Mouse (Mus musculus) T-helper 2 cell (primary cell): Measurements from ENCODE around the gene Spata6.

Source experiments
- in situ Hi-C: fragments of 300-600 bp; cut with MboI, MseI; formaldehyde crosslinking; loops from one replicate; pipeline ENCODE4 v1.15.1; 2025; ENCODE audit warnings: high pct_unique_total_duplicates

The Spata6 gene

DNA sequence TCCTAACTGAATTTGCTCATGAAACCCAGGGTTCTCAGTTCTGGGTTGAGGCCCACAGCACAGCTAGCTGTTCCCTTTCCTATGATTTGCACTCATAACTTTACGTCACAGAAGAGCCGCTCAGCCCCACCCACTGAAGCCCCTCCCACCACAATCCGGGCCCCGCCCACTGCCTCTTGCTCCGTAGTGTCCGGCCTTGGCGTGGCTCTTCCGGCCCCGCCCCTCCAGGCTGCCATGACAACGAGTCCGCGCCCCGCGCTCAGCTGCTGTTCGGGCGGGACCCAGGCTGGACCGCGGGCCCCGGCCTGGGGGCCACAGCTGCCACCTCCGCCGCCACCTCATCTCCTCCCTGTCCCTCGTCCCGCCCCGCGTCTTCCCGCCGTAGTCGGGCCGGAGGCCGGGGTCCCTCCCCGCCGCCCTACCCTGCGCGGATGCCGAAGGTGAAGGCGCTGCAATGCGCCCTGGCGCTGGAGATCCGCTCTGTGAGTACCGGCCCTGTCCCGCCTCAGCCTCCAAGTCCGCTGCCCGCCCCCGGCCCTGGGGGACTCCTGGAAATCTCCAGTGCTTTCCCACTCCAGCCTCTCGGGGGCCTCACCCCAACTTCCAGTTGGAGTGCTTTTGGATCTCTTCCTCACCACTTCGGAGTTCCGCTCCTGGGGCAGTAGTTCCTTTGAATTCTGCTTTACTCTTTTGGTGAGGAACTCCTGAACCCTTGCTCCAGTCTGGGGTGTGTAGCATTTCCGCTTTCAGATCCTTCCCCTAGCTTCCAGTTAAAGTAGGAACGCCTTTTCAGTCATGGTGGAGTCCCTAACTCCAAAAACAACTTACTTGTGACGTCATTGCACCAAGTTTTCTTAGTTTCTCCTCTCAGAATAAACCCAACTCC lies at the start of gene Spata6:
Gene Spata6 (plus strand): TSS at position 209 of the 886 bp plus-strand sequence.
- in situ Hi-C loops: no loop called here

DNA sequence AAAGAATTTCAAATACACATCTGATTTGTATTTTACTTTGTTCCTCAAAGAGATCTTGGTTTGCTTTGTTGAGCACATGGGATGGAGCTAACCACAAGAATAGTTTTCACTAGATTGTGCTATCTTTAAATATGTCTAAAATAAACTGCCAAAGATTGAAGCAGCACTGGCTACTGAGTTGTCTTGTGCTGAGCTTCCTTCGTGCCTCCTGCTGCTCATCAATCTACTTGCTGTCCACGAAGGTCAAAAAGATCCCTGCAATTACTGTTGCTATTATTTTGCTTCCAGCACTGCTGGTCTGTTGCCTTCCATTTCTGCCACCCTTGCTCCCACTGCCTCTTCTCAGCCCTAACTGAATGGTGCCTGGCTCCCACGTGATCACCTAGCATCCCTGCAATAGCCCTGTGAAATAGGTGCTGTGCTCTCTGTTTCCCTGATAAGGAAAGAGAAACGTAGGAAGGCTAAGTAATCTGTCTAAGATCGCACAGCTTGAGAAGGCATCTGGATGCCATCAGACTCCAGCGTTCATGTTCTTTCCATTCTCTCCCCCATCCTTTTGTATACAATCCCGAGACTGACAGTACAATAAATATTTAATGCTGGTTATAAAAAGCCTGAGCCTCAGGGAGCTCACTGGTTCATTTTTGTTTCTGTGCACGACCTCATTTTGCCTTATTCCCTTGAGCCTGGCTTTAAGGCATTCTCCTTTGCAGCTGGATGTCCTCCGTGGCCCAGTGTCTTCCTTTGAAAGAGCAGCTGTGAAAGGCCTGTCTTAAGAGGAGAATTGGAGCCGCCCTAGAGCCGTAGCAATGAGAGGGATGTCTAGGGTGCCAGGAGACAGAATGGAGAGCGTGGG lies 49.0 kb upstream of the Spata6 start:
- in situ Hi-C loops: no loop called here

DNA sequence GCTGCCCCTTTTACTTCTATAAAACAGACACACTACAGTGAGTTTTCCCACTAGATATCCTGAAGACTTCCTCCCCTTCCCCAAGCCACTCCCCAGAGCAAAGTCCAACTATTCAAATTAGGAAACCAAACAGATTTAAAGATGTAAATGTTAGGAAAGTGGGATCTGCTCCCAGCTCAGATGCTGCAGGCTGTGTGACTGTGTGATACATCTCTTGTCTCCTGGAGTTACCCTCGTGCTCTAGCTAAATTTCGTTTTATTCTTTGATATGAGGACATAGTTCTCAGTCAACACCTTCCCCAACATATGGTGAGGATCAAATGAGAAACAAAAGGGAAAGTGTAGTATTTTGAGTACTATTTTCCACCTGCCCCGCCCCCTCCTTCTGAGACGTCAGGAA lies 48.3 kb upstream of the Spata6 start:
- in situ Hi-C loops: no loop called here

DNA sequence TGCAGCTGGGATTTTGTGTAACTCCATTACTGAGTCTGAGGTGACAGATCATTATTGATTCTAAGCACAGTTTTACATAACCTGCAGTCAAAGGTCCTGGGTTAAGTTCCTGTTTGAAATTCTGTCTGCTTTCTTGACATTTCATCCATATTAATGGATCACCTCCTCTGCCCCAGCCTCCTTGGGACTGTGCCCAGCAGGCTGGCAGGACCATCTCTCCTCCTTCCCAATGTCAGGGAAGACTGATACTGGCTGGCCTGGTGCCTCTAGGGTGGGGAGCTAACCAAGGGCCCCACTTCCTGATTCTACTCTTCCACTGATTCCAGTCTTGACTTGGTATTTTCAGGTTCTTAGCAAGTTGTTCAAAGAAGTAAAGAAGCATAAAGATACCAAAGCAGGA lies 45.9 kb upstream of the Spata6 start:
- in situ Hi-C loops: no loop called here

DNA sequence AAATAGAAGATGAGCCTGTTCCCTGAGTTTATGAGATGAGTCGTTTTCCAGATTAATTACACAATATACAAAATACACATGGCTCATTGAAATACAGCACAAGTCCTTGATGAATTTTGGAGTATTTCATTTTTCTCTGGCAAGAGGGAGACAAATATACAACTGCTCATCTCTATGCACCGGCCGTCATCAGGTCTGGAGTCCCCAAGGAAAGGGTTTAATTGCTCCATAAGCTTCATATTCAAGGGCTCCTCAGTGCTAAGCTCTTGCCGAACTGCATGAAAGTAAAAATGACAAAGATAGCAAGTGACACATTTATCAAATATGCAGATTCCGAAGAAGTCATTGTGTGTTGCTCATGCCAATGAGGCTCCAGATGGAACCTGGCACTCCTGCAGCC lies 37.9 kb upstream of the Spata6 start:
- in situ Hi-C loops: loop anchor here (10.0 kb wide), 2 partner anchors 313 to 1627 kb away; no protein-coding TSS in a partner anchor

DNA sequence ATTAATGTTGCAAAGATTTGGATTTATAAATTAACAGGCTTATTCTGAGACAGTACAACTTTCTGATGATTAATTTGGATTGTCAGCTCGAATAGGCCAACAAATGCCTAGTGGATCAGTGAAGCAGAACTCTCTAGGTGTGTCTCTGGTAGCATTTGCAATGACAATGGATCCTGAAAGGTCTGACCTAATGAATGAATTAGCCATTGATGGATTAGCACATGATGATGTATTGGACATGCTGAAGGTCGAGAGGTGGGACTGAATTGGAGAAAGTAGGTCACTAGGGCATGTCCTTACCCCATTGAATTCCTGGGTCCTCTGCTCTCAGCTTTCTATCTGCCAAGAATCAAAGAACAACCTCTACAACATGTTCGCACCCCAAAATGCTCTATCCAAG lies 37.0 kb upstream of the Spata6 start:
- in situ Hi-C loops: loop anchor here (10.0 kb wide), 2 partner anchors 312 to 1628 kb away; no protein-coding TSS in a partner anchor

DNA sequence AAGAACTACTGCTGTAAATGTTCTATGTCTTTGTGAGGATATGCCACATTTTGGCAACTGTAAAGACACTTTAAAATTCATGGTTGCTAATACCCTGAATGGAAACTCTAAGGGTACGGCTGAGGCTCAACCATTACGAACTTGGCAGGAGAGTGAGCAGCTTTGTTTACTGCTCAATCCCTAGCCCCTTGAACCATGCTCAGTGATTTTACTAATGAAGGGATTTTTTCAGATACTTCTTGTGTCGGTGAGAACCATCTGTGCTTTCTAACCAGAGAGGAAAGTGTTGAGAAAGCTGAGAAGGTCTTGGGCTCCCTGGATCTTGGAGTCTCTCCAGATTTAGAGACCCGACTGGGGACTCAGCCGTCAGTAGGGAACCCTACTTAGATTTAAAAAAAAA lies 35.9 kb upstream of the Spata6 start:
- in situ Hi-C loops: loop anchor here (10.0 kb wide), 2 partner anchors 311 to 1629 kb away; no protein-coding TSS in a partner anchor

DNA sequence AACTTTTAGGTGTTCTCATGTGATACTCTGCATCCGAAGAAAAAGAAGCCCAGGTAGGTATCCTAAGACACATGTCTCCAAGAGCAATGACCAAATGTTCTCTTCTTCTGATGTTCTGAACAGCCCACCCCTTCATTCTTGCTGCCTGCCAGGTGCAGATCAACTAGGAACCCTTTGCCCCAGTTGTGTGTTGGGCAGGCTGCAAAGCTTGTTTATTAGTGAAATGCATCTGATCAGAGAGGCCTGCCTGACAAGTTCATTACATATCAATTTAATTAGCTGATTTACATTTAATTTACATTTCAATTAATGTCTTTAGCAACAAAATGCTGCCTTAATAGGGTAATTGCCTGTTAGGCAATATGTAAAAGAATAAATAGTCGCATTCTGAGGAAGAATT lies 33.8 kb upstream of the Spata6 start:
- in situ Hi-C loops: loop anchor here (10.0 kb wide), 2 partner anchors 309 to 1631 kb away; no protein-coding TSS in a partner anchor

DNA sequence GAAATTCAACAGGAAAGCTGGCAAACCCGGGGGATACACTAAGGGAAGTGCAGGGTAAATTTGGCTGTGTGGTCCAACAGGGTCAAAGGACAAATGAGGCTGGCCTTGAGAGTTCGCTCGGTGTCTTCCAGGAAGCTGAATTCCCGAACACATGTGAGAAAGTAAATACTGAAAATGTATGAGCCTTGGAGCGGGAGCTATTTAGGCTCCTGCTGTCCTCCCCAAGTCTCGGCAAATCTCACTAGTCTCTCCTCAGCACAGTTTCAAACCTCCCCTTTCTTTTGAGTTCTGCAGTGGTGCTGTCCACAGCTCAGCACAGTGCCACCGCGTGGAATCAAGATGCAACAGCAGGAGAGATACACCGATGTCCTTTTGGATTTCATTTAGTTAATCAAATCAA lies 32.8 kb upstream of the Spata6 start:
- in situ Hi-C loops: loop anchor here (10.0 kb wide), 2 partner anchors 308 to 1632 kb away; no protein-coding TSS in a partner anchor

DNA sequence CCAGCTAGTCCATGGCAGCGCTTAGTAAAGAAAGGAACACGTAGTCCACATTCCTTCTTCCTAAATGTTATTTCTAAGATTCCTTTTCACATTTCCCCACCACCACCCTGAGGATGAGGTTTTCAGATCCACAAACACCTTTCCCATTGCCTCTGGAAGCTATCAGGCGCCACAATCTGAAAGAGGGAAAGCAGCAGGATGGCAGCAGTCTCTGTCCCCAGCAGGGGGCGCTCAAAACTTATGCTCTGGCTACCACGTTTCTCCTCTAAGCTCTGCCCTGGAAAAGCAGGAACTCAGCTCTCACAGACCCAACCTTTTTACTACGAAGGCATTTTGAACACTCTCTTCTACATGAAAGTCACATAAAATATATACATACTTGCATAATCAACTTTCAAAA lies 32.2 kb upstream of the Spata6 start:
- in situ Hi-C loops: loop anchor here (10.0 kb wide), 2 partner anchors 307 to 1633 kb away; no protein-coding TSS in a partner anchor

DNA sequence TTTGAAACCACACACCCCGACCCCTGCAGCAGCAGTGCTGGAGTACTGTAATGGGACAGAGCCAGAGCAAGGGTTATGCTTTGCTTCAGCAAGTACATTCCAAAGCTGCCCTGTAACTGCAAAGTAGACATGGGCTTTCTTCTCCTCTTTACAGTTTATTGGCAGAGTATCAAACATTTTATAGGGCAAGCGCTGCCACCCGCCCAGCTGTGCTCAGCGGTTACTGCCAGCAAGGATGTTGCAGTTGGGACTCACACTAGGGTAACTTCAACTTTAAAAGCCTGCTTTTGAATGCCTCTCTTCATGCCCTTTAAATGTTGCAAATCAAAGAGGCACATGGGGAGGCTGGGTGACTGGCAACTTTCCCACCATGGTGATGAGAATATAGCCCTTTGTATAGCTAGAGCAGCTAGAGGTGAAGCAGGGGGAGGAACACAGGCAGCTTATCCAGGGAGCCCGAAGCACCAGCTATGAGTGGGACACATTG lies 28.7 kb upstream of the Spata6 start:
- in situ Hi-C loops: no loop called here

DNA sequence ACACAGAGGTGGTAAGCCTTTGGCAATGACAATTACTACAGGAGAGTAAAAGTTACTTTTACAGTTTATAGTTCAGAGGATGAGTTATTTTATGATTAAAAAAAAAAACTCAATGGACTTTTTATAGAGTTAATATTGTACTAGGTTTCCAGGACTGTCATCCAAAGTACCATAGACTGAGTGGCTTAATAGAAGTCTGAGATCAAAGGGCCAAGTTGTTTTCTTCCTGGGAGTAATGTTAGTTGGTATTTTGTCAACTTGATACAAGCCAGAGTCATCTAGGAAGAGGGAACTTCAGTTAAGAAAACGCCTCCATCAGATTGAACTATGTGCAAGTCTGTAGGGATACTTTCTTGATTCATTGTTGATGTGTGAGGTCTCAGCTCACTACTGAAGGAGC lies 18.4 kb upstream of the Spata6 start:
- in situ Hi-C loops: no loop called here

DNA sequence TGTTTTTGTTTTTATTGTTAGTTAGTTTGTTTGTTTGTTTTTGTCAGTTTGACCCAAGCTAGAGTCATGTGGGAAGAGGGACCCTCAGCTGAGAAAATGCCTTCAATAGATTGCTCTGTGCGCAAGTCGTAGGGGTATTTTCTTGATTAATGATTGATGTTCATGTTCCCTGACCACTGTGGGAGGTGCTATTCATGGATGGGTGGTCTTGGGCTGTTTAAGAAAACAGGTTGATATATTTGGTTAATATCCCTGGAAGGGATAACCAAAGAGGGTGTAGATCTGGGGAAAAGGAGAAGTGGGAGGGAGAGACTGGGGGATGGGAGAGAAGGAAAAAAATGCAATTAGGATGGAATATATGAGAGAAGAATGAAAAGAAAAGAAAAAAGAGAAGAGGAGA lies 15.7 kb upstream of the Spata6 start:
- in situ Hi-C loops: no loop called here

DNA sequence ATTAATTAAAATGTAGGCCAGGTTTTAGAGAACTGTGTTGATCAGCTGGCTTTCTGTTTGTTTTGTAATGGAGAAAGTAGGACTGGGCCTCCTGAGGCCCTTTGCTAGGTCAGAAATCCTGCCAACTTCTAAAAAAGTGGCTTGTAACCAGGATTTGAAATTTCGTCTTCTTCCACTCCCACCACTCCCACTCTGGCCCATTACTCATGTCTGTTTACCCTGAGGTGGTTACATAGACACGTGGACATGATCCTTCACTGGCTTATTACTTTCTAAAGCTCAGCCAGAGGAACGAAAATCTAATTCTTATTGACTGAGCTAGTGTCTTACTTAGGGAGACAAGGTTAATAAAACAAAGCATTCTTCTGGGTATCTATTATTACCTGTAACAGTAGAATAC lies 14.8 kb upstream of the Spata6 start:
- in situ Hi-C loops: no loop called here

DNA sequence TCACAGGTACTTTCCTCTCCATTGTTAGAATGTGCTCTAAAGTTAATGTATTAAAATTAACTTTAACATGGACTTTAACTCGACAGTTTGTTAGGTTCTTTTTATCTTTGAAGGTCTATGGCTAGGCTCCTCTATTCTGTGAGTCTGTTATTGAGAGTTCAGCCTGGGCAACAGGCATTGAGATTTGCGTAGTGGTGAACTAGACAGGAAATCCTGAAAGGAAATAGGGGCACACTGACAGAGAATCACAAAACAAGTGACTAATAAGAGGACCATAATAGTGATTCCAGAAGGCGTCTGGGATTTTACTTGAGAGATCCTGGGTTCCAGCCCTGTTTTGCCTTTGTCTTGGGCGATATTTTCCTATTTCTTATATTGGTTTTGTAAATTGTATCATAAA lies 488 bp upstream of the Spata6 start:
- in situ Hi-C loops: no loop called here

DNA sequence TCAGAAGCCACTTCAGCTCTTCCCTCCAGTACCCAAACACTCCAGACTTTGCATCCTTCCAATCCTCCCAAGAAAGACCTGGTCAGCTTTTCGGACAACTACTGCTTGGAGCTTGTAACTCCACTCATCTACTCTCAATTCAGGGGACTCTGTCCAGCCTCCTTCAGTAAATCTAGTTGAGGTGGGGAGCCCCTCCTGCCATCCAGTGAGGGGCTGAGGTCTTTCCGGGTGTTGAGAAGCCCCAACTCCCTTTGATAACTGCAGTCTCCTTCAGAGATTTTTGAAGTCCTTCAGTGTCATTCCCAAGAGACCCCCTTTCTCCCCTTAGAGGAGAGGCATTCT lies 849 bp downstream of the Spata6 start:
- in situ Hi-C loops: no loop called here

DNA sequence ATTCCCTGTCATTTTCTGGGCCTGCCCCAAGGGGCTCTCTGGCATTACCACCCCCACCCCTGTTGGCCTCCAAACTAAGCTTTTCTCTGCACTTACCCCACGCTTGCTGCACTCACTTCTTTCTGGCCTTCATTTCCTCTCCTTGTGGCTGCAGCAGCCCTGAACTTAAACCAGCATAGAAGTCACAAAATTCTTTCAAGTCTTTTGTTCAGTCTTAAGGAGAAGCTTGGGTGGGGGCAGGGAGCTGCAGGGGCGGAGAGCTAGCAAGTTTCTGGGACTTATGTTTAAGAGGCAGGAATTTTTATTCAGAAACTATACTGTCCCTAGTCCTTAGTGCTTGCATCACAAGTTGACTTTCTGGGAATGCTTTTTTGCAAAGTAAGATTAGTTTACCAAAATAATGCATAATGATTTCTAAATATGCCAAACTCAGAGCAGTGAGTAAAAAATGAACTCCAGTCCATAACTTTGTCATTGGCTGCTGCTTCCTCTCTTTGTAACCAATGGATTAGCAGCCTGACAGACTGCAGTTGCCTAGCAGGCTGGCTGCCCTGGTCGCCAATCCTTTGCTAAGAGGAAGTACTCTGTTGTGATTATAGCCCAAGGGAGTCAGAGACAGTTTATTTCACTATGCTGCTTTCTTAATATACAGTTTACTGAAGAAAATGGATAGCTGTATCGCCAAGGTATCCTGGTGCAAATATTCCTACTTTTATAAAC lies 1.5 kb downstream of the Spata6 start:
- in situ Hi-C loops: no loop called here

DNA sequence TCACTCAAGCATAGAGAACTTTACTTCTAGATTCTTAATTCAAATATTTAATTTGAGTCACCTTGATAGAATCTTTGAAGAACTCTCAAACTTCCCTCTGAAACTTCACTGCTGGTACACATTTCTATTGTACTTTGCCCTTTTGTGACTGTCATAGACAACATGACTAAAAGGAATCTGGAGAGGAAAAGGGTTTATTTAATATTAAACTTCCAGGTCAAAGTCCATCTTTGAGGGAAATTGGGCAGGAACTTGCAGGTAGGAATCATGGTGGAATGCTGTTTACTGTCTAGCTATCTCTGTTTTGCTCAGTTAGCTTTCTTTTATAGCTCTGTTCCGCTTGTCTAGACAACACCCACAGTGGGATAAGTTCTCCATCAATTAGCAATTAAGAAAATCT lies 17.8 kb downstream of the Spata6 start:
- in situ Hi-C loops: no loop called here

DNA sequence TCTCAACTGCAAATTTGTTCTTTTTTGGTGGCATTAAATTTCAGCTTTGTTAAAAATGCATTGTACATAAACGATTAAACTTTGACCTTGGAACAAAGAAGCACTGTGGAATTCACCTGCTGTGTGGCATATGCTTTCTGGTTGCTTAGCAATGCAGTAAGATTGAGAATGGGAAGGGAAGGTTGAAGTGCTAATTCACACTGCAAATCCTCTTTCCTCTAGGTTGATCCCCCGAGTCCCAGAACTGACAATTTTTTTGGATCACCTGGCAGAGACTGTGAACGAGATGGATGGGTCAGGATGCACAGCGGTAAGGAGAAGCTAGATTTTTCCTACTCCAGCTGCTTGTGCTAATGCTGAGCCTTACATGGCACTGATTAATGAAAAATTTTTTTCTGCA lies 60.7 kb downstream of the Spata6 start:
- in situ Hi-C loops: no loop called here

DNA sequence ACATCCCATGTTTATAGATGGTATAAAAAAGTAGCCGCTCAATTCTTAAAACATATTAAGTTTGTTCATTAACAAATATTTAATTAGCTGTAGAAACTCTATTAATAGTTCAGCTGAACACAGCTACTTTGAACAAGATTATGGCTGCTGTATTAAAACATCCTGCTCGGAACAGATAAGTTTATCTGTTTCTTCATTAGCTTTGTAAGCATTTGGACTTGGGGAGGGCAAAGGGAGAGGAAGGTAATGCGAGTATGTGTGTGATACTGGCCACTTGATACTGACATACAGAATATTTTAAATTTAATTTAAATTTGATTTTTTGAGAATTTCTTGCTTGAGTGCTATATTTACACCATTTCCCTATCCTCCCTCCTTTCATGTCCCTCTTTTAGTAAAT lies 80.1 kb downstream of the Spata6 start:
- in situ Hi-C loops: no loop called here

DNA sequence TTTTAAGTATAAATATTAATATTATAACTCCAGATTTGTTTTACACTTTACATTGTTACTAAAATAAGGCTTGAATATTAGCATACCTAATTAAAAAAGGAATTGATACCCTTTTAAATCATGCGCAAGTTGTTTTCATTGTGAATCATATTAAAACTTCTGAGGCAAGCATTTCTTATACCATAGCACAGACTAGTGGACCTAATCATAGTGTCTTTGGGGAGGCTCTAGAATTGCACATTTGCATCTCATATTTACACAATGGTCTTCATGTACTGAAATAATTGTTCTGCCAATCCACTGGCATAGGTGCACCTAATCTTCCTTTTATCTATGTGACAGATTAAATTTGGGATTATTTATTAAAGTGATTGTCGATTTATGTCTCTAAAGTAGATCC lies 83.4 kb downstream of the Spata6 start:
- in situ Hi-C loops: no loop called here

DNA sequence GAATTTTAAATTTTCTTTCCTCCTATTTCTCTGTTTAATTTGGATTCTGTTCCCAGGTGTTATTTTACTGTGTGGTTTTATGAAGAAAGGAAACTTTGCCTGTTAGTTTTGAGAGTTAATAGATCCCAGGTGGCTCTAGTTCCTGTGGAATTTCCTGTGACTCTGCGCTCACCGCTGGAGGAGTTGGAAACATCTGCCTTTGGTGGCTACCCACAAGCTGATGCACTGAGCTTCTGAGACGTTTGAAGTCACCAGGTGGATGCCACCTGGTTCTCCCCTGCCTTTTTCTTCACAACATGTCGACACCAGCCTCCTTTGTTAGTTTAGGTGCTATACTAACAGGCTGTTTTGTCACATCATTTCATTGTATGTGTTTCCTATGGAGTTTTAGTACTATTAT lies 97.7 kb downstream of the Spata6 start:
- in situ Hi-C loops: no loop called here
